Mouse (Mus musculus) layer of hippocampus, adult 18-20 months (tissue): ENCODE data around the gene Ror1. TPM values are rescaled to one million over a fixed set of nuclear protein-coding genes. Genes with fewer than 3 reads are reported as not detected.

Experiments
- DNase-seq, 2 experiments: peaks; one replicate each; pipeline ENCODE4 v3.0.0; 2022; ENCODE audit warnings: low spot score in 2 of 2
- total RNA-seq, 2 experiments: library from RNA; stranded (reverse); gene quantifications; 2 replicates each; pipeline ENCODE4 v1.2.3; 2021

Gene Ror1
- total RNA-seq, 2 experiments from 2014 or later = 5.6 to 5.7 TPM

- no peak for DNase-seq
These were observed 152.7 kb downstream of the Ror1 start for GRCm38 (mm10) chr4:100248273-100248672.

- DNase-seq = no peak
These were observed 155.7 kb downstream of the Ror1 start for GRCm38 (mm10) chr4:100251270-100251669.

- no peak for DNase-seq
These were observed 156.5 kb downstream of the Ror1 start for GRCm38 (mm10) chr4:100252050-100252449.

- DNase-seq = no peak
These were observed 157.1 kb downstream of the Ror1 start for GRCm38 (mm10) chr4:100252646-100253045.

- DNase-seq = no peak
These were observed 157.8 kb downstream of the Ror1 start for GRCm38 (mm10) chr4:100253401-100253800.

GRCm38 (mm10) chr4:100253831-100254230 is 158.2 kb downstream of the Ror1 start:
- DNase-seq = no peak

- no peak for DNase-seq
These were observed 162.9 kb downstream of the Ror1 start for GRCm38 (mm10) chr4:100258462-100258861.

GRCm38 (mm10) chr4:100263917-100264316 is 168.3 kb downstream of the Ror1 start:
- no peak for DNase-seq

- no peak for DNase-seq
These were observed 175.6 kb downstream of the Ror1 start for GRCm38 (mm10) chr4:100271059-100271735.

GRCm38 (mm10) chr4:100271736-100272127 is 176.1 kb downstream of the Ror1 start:
- DNase-seq = no peak

GRCm38 (mm10) chr4:100273356-100273755 is 177.8 kb downstream of the Ror1 start:
- DNase-seq = no peak

GRCm38 (mm10) chr4:100273807-100274480 is 178.4 kb downstream of the Ror1 start:
- no peak for DNase-seq

- DNase-seq = no peak
These were observed 180.9 kb downstream of the Ror1 start for GRCm38 (mm10) chr4:100276482-100276881.

GRCm38 (mm10) chr4:100276970-100277369 is 181.4 kb downstream of the Ror1 start:
- DNase-seq = no peak

GRCm38 (mm10) chr4:100283171-100283880 is 187.7 kb downstream of the Ror1 start:
- no peak for DNase-seq

GRCm38 (mm10) chr4:100284528-100284927 is 188.9 kb downstream of the Ror1 start:
- no peak for DNase-seq

- no peak for DNase-seq
These were observed 190.5 kb downstream of the Ror1 start for GRCm38 (mm10) chr4:100286111-100286541.

- no peak for DNase-seq
These were observed 191.2 kb downstream of the Ror1 start for GRCm38 (mm10) chr4:100286800-100287199.

- no peak for DNase-seq
These were observed 192.2 kb downstream of the Ror1 start for GRCm38 (mm10) chr4:100287829-100288228.

- DNase-seq = no peak
These were observed 195.5 kb downstream of the Ror1 start for GRCm38 (mm10) chr4:100291015-100291651.

- no peak for DNase-seq
These were observed 202.1 kb downstream of the Ror1 start for GRCm38 (mm10) chr4:100297678-100298077.

- DNase-seq = no peak
These were observed 203.0 kb downstream of the Ror1 start for GRCm38 (mm10) chr4:100298566-100298965.
